Mouse (Mus musculus): ENCODE data around the gene Pex6.

Pex6 gene

GRCm38 (mm10) chr17:46701489-46701888 is 9.8 kb upstream of the Pex6 start:
- no peak for DNase-seq

DNA sequence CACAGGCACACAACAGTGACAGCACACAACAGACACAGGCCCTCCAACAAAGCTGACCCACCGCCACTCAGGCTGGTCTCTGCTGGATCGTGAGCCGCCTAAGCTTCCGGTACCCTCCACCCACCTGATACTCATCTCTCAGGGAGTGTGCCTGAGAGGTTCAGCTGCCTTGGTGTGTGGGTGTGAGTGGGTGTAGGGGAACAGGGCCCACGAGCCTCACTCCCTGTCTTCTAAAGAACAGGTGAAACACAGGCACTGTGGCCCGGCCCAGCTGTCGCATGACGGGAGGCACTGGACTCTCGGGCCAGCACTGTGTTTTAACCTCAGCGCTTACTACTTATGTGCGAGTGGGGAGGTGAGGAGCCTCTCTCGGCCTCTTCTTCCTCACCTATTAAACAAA is 9.2 kb upstream of the Pex6 start:
- no peak for DNase-seq

DNA sequence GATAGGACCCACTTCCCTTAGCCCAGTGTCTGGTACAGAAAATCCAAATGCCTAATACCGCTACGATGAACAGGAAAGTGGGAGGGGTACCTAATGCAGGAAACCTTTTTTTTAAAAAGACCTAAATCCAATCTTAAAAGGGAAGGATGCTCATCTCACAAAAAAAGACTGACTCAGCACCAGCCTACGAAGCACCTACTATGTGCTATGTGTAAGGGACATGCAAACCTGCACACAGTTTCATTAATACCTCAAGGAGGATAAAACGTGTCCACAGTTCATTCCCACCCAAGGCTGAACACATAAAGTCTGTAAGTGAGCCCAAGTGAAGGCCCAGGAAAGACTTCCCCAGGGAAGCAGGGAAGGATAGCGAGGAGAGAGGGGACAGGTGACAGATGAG is 8.8 kb upstream of the Pex6 start:
- DNase-seq: no peak

- no peak for DNase-seq
These were observed 7.0 kb upstream of the Pex6 start for GRCm38 (mm10) chr17:46703971-46704886.

DNA sequence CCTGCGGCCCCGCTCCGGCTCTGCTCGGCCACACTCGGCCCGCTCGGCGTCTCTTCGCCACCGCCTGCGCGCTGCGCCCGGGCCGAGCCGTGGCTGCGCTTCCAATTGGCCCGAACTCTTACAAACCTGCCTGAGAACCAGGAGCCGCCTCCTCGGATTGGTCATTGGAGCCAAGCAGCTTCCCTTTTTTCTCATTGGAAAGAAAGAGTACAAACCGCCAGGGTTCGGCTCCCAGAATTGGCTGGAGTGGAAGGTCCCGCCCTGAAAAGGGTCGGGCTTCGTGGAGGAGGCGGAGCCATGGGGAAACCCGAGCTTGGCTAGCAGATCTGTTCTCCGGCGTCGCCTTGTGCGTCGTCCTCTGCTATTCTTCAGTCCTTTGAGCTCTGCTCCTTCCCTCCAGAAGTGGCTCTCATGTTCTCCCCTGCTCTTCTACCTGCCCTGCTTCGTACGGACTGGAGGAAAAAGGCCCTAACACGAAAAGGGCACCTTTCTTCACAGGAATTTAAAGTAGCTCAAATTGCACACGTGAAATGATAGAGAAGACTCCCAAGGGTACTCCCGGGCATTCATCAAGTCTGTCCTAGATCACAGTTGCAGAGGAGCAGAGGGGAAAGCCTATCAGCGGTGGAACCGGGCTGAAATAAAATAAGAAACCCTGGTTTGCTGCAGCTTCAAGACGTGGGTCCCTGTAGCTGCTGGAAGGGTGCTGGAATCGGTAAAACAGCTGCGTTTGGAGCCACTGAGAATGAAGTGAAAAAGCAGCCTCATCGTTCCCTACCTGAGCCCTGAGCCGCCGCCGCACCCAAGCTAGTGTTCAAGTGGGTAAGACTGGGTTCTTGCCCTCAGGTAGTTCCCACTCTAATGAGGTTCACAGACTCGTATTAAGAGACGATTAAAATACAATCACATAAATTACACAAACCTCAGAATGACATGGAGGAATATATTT is 6.1 kb upstream of the Pex6 start, which contains the start of gene Ppp2r5d:
Gene Ppp2r5d, minus strand, starts transcription at position 225 of the 949 bp plus-strand sequence.
- peak; percentile 96 for DNase-seq

GRCm38 (mm10) chr17:46706375-46707089 is 4.7 kb upstream of the Pex6 start:
- peak; percentile 17 for DNase-seq

DNA sequence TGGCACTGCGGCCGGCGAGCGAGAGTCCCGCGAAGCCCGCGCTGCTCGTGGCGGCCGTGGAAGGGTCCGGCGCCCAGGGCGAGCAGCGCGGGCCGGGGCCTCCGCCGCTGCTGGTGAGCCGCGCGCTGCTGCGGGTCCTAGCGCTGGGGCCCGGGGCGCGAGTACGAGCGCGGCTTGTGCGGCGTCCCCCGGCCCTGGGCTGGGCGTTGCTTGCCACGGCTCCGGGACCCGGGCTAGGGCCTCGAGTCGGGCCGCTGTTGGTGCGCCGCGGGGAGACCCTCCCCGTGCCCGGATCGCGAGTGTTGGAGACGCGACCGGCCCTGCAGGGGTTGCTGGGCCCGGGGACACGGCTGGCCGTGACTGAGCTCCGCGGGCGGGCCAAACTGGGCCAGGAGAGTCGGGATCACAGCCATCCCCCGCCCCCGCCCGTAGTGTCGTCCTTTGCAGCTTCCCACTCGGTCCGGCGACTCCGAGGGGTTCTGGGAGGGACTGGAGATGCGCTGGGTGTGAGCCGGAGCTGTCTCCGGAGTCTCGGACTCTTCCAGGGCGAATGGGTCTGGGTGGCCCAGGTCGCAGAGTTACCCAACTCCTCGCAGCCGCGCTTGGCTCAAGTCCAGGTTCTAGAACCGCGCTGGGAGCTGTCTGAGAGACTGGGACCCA is 479 bp downstream of the Pex6 start:
- peak; percentile 61 for DNase-seq

- DNase-seq: no peak
These were observed 1.2 kb downstream of the Pex6 start for GRCm38 (mm10) chr17:46712442-46712841.

DNA sequence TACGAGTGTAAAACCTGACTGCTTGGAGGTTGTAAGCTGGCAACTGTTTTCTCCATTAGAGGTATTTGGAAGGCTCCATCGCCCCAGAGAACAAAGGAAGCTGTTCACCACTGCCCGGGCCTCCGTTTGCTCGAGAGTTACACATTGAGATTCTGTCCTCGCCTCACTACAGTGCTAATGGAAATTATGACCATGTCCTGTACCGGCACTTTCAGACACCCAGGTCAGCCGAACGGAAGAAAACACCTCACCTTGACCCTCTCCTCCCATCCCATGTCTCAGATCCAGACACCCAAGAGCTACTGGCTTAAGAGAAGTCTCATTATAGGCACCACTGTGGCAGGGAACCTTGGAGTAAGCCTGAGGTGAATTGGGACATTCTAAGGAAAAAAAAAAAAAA is 2.6 kb downstream of the Pex6 start:
- no peak for DNase-seq

- peak; percentile 29 for DNase-seq
These were observed 3.7 kb downstream of the Pex6 start for GRCm38 (mm10) chr17:46714756-46715481.

DNA sequence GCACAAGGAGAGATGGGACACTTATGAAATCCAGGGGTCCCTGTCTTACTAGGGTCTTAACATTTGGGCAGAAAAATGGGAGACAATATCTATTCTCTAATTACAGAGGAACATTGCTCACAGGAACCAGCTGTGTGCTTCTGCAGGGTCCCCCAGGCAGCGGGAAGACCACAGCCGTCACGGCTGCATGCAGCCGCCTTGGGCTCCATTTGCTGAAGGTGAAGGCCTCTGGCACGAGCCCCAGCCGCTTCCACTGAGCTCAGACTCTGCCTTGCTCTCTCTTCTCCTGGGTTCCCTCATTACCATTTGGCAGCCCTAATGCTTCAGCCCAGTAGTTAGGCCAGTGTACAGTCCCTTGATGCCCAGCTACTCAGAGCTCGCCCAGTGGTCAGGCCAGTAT is 9.8 kb downstream of the Pex6 start:
- DNase-seq: no peak

DNA sequence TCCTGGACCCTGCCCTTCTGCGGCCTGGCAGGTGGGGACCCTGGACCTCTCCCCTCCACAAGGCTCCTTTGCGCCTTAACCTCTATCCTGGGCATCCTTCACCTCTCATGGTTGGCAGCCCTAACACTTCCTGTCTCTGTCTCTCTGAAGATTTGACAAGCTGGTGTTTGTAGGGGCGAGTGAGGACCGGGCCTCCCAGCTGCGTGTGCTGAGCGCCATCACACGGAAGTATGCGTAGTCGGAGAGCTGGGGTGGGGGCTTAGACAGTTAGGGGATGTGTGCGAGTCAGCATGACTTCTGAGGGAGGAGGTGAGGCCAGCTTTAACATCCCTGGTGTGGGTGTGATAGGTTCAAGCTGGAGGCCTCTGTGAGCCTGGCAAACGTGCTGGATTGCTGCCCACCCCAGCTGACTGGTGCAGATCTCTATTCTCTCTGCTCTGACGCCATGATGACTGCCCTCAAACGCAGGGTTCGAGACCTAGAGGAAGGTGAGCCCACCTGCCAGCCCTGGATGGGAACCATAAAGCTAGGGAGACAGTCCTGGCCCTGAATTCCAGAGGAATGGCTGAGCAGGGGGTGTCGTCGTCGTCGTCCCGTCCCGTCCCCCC is 13.3 kb downstream of the Pex6 start:
- DNase-seq: no peak

DNA sequence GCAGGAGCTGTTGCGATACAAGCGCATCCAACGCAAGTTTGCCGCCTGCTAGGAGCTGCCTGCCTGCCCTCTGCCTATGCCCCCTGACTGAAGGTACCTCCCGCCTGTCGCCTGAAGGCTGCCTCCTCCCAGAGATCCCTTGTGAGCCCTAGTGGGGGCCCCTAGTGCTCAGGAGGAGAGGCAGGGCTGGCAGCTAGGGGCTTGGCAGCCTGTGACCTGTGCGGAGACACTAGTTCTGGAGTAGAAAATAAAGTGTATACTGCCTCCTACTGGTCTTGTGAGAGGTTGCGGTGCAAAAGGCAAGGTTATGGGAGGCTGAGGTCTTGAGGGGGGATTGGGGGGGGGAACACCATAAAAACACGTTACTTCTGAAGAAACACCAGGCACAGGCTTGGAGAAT is 14.0 kb downstream of the Pex6 start:
- no peak for DNase-seq

DNA sequence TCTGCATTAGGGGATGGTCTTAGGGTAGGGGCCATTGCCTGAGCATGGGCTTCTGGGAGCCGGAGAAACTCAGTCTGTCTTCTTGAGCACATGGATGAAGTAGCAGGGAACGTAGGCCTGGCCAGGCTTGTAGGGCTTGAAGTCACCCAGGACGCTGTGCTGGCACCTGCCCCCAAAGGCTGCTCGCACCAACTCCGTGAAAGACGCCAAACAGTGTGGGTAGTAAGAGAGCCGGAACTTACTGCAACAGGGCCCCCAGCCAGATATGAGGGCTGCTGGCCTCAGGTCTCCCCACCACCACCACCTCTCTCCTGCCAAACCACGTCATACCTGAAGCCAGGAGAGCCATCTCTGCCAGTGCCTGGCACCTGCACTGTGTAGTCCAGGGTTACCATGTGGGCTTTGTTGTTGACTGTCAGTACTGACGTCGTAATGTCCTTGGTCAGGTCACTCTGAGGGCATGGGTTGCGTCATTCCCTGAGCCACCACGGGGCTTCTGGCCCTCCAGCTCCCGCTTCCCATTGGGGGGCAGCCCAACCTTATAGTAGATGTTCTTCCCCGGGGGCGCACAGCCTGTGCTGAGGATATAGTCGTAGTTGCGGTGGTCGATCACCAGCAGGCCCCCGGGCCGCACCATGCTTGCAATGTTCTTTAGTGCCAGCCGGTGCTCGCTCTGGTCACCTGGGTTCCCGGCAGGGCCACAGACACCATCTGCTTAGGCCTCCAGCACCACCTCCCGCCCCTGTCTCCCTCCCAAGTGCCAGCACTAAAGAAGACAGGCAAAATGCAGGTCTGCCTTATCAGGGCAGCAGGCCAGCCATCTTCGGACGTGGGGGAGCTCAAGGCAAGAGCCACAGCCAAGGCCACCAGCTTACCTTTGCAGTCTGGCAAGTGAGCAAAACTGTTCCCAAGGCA is 14.7 kb downstream of the Pex6 start:
- no peak for DNase-seq

GRCm38 (mm10) chr17:46727271-46727670 is 16.0 kb downstream of the Pex6 start:
- DNase-seq: no peak

DNA sequence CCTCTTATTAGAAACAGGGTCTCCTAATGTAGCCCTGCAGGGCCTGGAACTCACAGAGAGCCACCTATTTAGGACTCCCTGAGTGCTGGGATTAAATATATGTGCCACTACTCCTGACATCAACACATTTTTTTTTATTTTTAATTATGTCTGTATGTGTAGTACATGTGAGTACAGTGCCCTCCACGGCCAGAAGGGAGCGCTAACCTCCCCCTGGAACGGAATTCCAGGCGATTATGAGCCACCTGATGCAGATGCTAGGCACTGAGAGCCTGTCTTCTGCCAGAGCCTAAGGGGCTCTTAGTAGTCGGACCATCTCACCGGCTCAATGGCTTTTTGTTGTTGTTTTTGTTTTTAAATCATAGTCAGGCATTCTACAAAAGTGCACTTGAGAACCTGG is 16.8 kb downstream of the Pex6 start:
- peak; percentile 51 for DNase-seq

- no peak for DNase-seq
These were observed 17.2 kb downstream of the Pex6 start for GRCm38 (mm10) chr17:46728496-46728895.

DNA sequence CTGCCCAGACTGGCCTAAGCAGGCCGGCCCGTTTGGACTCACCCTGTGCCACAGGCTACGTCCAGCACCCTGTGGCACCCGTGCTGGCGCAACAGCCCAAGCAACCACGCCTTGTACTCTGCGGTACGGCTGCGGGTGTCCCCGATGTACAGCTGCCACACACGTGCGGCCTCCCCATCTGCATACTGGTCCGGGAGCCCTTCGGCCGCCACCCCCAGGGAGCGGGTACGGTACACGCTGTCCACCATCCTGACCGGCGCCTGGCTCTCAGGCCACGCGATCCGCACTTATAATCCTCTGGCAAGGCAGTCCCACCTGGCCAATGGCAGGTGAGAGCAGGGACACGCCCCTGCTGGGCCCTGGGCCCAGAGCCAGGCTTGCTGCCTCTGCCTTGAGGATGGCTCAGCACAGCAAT is 17.6 kb downstream of the Pex6 start, which contains the start of gene Gnmt:
Gene Gnmt, minus strand, starts transcription at position 265 of the 415 bp plus-strand sequence.
- peak; percentile 62 for DNase-seq

GRCm38 (mm10) chr17:46734055-46734454 is 22.8 kb downstream of the Pex6 start:
- DNase-seq: no peak

DNA sequence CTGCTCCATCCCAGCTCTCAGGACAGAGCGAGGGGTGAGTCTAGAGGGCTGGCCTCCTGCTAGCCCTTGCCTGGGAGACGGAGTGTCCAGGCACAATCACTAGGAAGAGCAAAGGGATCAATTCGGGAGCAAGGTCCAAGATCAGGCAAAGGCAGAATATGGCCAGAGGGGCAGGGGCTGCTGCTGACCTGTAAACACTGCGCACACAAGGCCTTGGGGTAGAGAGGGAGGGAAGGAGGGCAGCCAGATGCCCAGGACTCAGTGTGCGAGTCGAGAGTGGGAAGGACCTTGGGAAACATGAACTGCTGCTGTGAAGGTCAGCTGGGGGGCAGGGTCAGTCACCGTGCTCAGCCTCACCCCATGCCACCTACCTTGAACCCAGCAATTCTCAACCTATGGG is 24.0 kb downstream of the Pex6 start:
- no peak for DNase-seq
